Mouse (Mus musculus) forebrain, embryonic 15.5 days (tissue): ENCODE data around the gene Tmem223. TPM values are rescaled to one million over a fixed set of nuclear protein-coding genes. Genes with fewer than 3 reads are reported as not detected.

Experiments
- ATAC-seq: fragments of 200-750 bp; cut with Nextera tagmentation; replicated peaks from 2 replicates; pipeline ENCODE4 v1.8.0; 2017; ENCODE audit warnings: mild to moderate bottlenecking, moderate TSS enrichment, moderate library complexity
- H3K27ac ChIP-seq: fragments of 300-500 bp; sonication (generic); replicated peaks from 2 replicates; pipeline ENCODE4 v1.5.1; 2015; ENCODE audit warnings: mild to moderate bottlenecking, inconsistent platforms
- H3K27me3 ChIP-seq: fragments of 300-500 bp; sonication (generic); 2 replicates; pipeline ENCODE4 v1.6.1; 2015; ENCODE audit warnings: inconsistent platforms
- H3K36me3 ChIP-seq: fragments of 300-500 bp; sonication (generic); 2 replicates; pipeline ENCODE4 v1.6.1; 2015; ENCODE audit warnings: mild to moderate bottlenecking, inconsistent platforms
- H3K4me1 ChIP-seq: fragments of 300-500 bp; sonication (generic); 2 replicates; pipeline ENCODE4 v1.6.1; 2015; ENCODE audit warnings: inconsistent platforms
- H3K4me2 ChIP-seq: fragments of 300-500 bp; sonication (generic); replicated peaks from 2 replicates; pipeline ENCODE4 v1.6.1; 2015; ENCODE audit warnings: mild to moderate bottlenecking, inconsistent platforms
- H3K4me3 ChIP-seq: fragments of 300-500 bp; sonication (generic); 2 replicates; pipeline ENCODE4 v1.5.1; 2015; ENCODE audit warnings: mild to moderate bottlenecking, inconsistent platforms
- H3K9ac ChIP-seq: fragments of 300-500 bp; sonication (generic); replicated peaks from 2 replicates; pipeline ENCODE4 v1.6.1; 2015; ENCODE audit warnings: mild to moderate bottlenecking, inconsistent platforms
- H3K9me3 ChIP-seq: fragments of 300-500 bp; sonication (generic); 2 replicates; pipeline ENCODE4 v1.6.1; 2016; ENCODE audit warnings: inconsistent platforms
- WGBS: fragments of 180-500 bp; shearing (Covaris S2); methylation state at CpG from one replicate; pipeline ENCODE4 v1.1.7; 2015; ENCODE audit warnings: mixed read lengths; 5-methylcytosine and 5-hydroxymethylcytosine counted together
- polyA plus RNA-seq: library from polyadenylated mRNA; unstranded; fragments of >200 nt; fragmentation: Nextera tagmentation; extraction: Ambion mirVana; gene quantifications from 2 replicates; pipeline ENCODE4 v1.2.1, GENCODE M21; 2015

Gene Tmem223
- polyA plus RNA-seq, 1 experiment from 2014 or later = 249 TPM

- no peaks in the 10 kb centered on the region for H3K9me3 ChIP-seq
- ATAC-seq = no peak
- H3K4me2 ChIP-seq = no peak overlapping the region
- no peak overlapping the region for H3K4me3 ChIP-seq
- 17% methylated on average over 3 of the region's 3 CpGs for WGBS
- peaks cover 14% of the 10 kb centered on the region for H3K36me3 ChIP-seq
- peak overlapping the region; percentile 40; the same call in 1 of the 2 replicates for H3K27ac ChIP-seq
- H3K27me3 ChIP-seq = no peaks in the 10 kb centered on the region
- H3K4me1 ChIP-seq = peaks cover 13% of the 10 kb centered on the region
- 0 out of 2 replicates have a peak overlapping the region, but pooled peaks have one; percentile 7 for H3K9ac ChIP-seq
Measured at GRCm38 (mm10) chr19:8788521-8788920, 17.7 kb downstream of the Tmem223 start.

GRCm38 (mm10) chr19:8789171-8789570 is 18.4 kb downstream of the Tmem223 start:
- no peak for ATAC-seq
- H3K4me3 ChIP-seq = no peak overlapping the region
- no peaks in the 10 kb centered on the region for H3K9me3 ChIP-seq
- H3K27ac ChIP-seq = peak overlapping the region; percentile 40
- no peaks in the 10 kb centered on the region for H3K27me3 ChIP-seq
- H3K9ac ChIP-seq = no peak overlapping the region
- 58% methylated on average over 1 of the region's 1 CpGs for WGBS
- peaks cover 19% of the 10 kb centered on the region for H3K36me3 ChIP-seq
- H3K4me2 ChIP-seq = no peak overlapping the region
- H3K4me1 ChIP-seq = peaks cover 13% of the 10 kb centered on the region

GRCm38 (mm10) chr19:8790171-8790570 is 19.4 kb downstream of the Tmem223 start:
- Histone ChIP-seq H3K4me1 (peaks cover 12% of the 10 kb centered on the region), H3K9me3 (no peaks in the 10 kb centered on the region), H3K4me3 (no peak overlapping the region), H3K36me3 (peaks cover 27% of the 10 kb centered on the region), H3K9ac (no peak overlapping the region), H3K27ac (no peak overlapping the region), H3K27me3 (no peaks in the 10 kb centered on the region), H3K4me2 (no peak overlapping the region)
- no peak for ATAC-seq
- 85% methylated on average over 7 of the region's 7 CpGs for WGBS

- Histone ChIP-seq H3K4me3 (peak within 1 kb of the TSS; percentile 78), H3K9ac (peak within 1 kb of the TSS; percentile 74), H3K4me1 (peaks cover 32% of the 10 kb centered on the region), H3K9me3 (no peaks in the 10 kb centered on the region), H3K36me3 (peaks cover 21% of the 10 kb centered on the region), H3K4me2 (peak within 1 kb of the TSS; percentile 89), H3K27me3 (no peaks in the 10 kb centered on the region), H3K27ac (peak within 1 kb of the TSS; percentile 70)
- WGBS = 2% methylated on average over 25 of the region's 25 CpGs
- peak; percentile 75 for ATAC-seq
Measured at GRCm38 (mm10) chr19:8798264-8798946, 27.6 kb downstream of the Tmem223 start, which contains the start of gene Polr2g. Gene Polr2g, minus strand, starts transcription at chr19:8798577.

- Histone ChIP-seq H3K36me3 (peaks cover 16% of the 10 kb centered on the region), H3K4me1 (peaks cover 36% of the 10 kb centered on the region), H3K27me3 (no peaks in the 10 kb centered on the region), H3K9me3 (no peaks in the 10 kb centered on the region), H3K4me2 (peak overlapping the region; percentile 89; the same call in 1 of the 2 replicates), H3K27ac (no peak overlapping the region), H3K9ac (no peak overlapping the region), H3K4me3 (no peak overlapping the region; the same call in 1 of the 2 replicates)
- ATAC-seq = no peak
Measured at GRCm38 (mm10) chr19:8798947-8799315, 28.1 kb downstream of the Tmem223 start.

- peak within 1 kb of the TSS; percentile 69 for H3K4me3 ChIP-seq
- peak within 1 kb of the TSS; percentile 61 for H3K4me2 ChIP-seq
- peaks cover 23% of the 10 kb centered on the region for H3K36me3 ChIP-seq
- H3K27ac ChIP-seq = peak within 1 kb of the TSS; percentile 95
- H3K4me1 ChIP-seq = peaks cover 30% of the 10 kb centered on the region
- WGBS = under 1% methylated on average over 30 of the region's 30 CpGs
- no peaks in the 10 kb centered on the region for H3K27me3 ChIP-seq
- H3K9ac ChIP-seq = peak within 1 kb of the TSS; percentile 65
- peak; percentile 97 for ATAC-seq
- no peaks in the 10 kb centered on the region for H3K9me3 ChIP-seq
Measured at GRCm38 (mm10) chr19:8802130-8802821, 31.5 kb downstream of the Tmem223 start, which contains the start of gene Zbtb3. Gene Zbtb3, plus strand, starts transcription at chr19:8802555.

GRCm38 (mm10) chr19:8803204-8803780 is 32.5 kb downstream of the Tmem223 start:
- peaks cover 22% of the 10 kb centered on the region for H3K4me1 ChIP-seq
- peak overlapping the region; percentile 0; the same call in 1 of the 2 replicates for H3K9ac ChIP-seq
- H3K27me3 ChIP-seq = no peaks in the 10 kb centered on the region
- peak overlapping the region; percentile 61 for H3K4me2 ChIP-seq
- no peaks in the 10 kb centered on the region for H3K9me3 ChIP-seq
- no peak for ATAC-seq
- no peak overlapping the region for H3K27ac ChIP-seq
- WGBS = 89% methylated on average over 9 of the region's 9 CpGs
- peak overlapping the region; percentile 69 for H3K4me3 ChIP-seq
- H3K36me3 ChIP-seq = peaks cover 33% of the 10 kb centered on the region

GRCm38 (mm10) chr19:8803879-8804660 is 33.3 kb downstream of the Tmem223 start:
- Histone ChIP-seq H3K4me2 (no peak overlapping the region), H3K9ac (no peak overlapping the region), H3K9me3 (no peaks in the 10 kb centered on the region), H3K27ac (no peak overlapping the region), H3K4me1 (peaks cover 19% of the 10 kb centered on the region), H3K36me3 (peaks cover 36% of the 10 kb centered on the region), H3K4me3 (no peak overlapping the region), H3K27me3 (no peaks in the 10 kb centered on the region)
- ATAC-seq = no peak
- 91% methylated on average over 11 of the region's 11 CpGs for WGBS

GRCm38 (mm10) chr19:8806810-8807209 is 36.0 kb downstream of the Tmem223 start:
- peaks cover 16% of the 10 kb centered on the region for H3K4me1 ChIP-seq
- no peak overlapping the region for H3K27ac ChIP-seq
- no peak overlapping the region for H3K4me3 ChIP-seq
- H3K27me3 ChIP-seq = no peaks in the 10 kb centered on the region
- no peaks in the 10 kb centered on the region for H3K9me3 ChIP-seq
- H3K4me2 ChIP-seq = no peak overlapping the region
- WGBS = 93% methylated on average over 5 of the region's 5 CpGs
- H3K36me3 ChIP-seq = peaks cover 57% of the 10 kb centered on the region
- no peak overlapping the region for H3K9ac ChIP-seq
- no peak for ATAC-seq

GRCm38 (mm10) chr19:8815812-8816211 is 45.0 kb downstream of the Tmem223 start:
- Histone ChIP-seq H3K4me3 (no peak overlapping the region), H3K27me3 (no peaks in the 10 kb centered on the region), H3K4me1 (peaks cover 37% of the 10 kb centered on the region), H3K27ac (no peak overlapping the region), H3K4me2 (no peak overlapping the region), H3K9ac (peak overlapping the region; percentile 22; the same call in 1 of the 2 replicates), H3K9me3 (no peaks in the 10 kb centered on the region), H3K36me3 (peaks cover 38% of the 10 kb centered on the region)
- no peak for ATAC-seq
- WGBS = 72% methylated on average over 11 of the region's 11 CpGs

- peak overlapping the region; percentile 17; the same call in 1 of the 2 replicates for H3K9ac ChIP-seq
- H3K4me2 ChIP-seq = peak overlapping the region; percentile 26
- H3K4me3 ChIP-seq = 0 out of 2 replicates have a peak overlapping the region, but pooled peaks have one; percentile 3
- no peaks in the 10 kb centered on the region for H3K27me3 ChIP-seq
- 53% methylated on average over 3 of the region's 3 CpGs for WGBS
- H3K4me1 ChIP-seq = peaks cover 48% of the 10 kb centered on the region
- peaks cover 28% of the 10 kb centered on the region for H3K36me3 ChIP-seq
- no peaks in the 10 kb centered on the region for H3K9me3 ChIP-seq
- no peak for ATAC-seq
- H3K27ac ChIP-seq = no peak overlapping the region
Measured at GRCm38 (mm10) chr19:8817001-8817400, 46.2 kb downstream of the Tmem223 start.
